Mouse (Mus musculus): ENCODE results near the gene Rbm14.

GRCm38 (mm10) chr19:4849800-4850199 is 38.4 kb upstream of the Rbm14 start:
- TF ChIP-seq GATA1 (IDR thresholded peaks at IDR 0.05; ENCODE audit: borderline replicate concordance, low read length), result no peak
- TF ChIP-seq FLI1 (IDR thresholded peaks at IDR 0.05; ENCODE audit: low read length), result no peak

All from megakaryocyte, embryonic 14.5 days (primary cell).